Mouse (Mus musculus): ENCODE data around the gene A930033H14Rik.

DNA sequence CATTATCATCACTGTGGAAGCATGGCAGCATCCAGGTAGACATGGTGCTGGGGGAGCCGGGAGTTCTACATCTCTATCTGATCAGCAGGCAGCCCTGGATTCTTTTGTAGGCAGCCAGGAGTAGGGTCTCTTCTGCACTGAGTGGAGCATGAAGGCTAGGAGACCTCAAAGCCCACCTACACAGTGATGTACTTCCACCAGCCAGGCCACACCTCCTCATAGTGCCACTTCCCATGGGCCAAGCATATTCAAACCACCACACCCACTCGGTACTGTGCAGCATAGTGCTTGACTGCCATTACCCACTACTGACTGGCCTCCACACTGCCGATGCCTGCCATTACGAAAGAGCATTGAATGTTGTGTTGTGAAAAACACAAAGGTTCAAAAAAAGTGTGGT is 28.0 kb downstream of the A930033H14Rik start:
- TF ChIP-seq USF1 (IDR thresholded peaks at IDR 0.05; ENCODE audit: low read depth) (no peak), CEBPB (IDR thresholded peaks at IDR 0.05; ENCODE audit: insufficient read depth, poor library complexity, severe bottlenecking) (no peak), TCF12 (IDR thresholded peaks at IDR 0.05; ENCODE audit: insufficient read depth, poor library complexity, severe bottlenecking) (no peak), MYOD1 (IDR thresholded peaks at IDR 0.05; ENCODE audit: control insufficient read depth in 1 of 3, insufficient read length in 2 of 3, low read depth in 2 of 3) (no peak), POLR2A (IDR thresholded peaks at IDR 0.05; ENCODE audit: insufficient read length, low read depth) (no peak), MYOG (IDR thresholded peaks at IDR 0.05; ENCODE audit: control insufficient read depth in 1 of 3, insufficient read depth in 1 of 3, insufficient read length in 2 of 3, low read depth in 2 of 3) (no peak), REST (IDR thresholded peaks at IDR 0.05; ENCODE audit: insufficient read depth, insufficient read length) (no peak), POLR2AphosphoS2 (IDR thresholded peaks at IDR 0.05; ENCODE audit: insufficient read length, low read depth) (no peak), MAX (IDR thresholded peaks at IDR 0.05; ENCODE audit: low read depth) (no peak), E2F4 (IDR thresholded peaks at IDR 0.05; ENCODE audit: insufficient read depth) (no peak), TCF3 (IDR thresholded peaks at IDR 0.05; ENCODE audit: insufficient read length, low read depth) (no peak)

Measured in myocyte (in vitro differentiated cells).